Mouse (Mus musculus) G1E (cell line): ENCODE measurements around the gene Aqr. TPM values are rescaled to one million over a fixed set of nuclear protein-coding genes. Genes with fewer than 3 reads are reported as not detected.
"Not testable (repeated sequence)": the region's sequence is repeated elsewhere in the genome, so short reads cannot be mapped to it uniquely, and the experiment has no call there.

ENCODE experiments used
- ATAC-seq: 2 replicates; pipeline ENCODE4 v1.8.0; 2016; ENCODE audit warnings: mild to moderate bottlenecking; ENCODE audit not compliant: insufficient number of reproducible peaks, poor library complexity, low FRiP score, severe bottlenecking; ENCODE audit errors: extremely low read depth
- DNase-seq: peaks from one replicate; pipeline ENCODE4 v3.0.0; 2012; ENCODE audit warnings: low spot score
- H3K27me3 ChIP-seq: 2 replicates; pipeline ENCODE4 v1.6.1; 2012; ENCODE audit warnings: mild to moderate bottlenecking, low read length, inconsistent platforms; ENCODE audit not compliant: insufficient read depth
- H3K36me3 ChIP-seq: replicated peaks from 2 replicates; pipeline ENCODE3; 2012; ENCODE audit warnings: mild to moderate bottlenecking, inconsistent platforms
- H3K4me1 ChIP-seq: 2 replicates; pipeline ENCODE4 v1.6.1; 2012; ENCODE audit warnings: low read depth, low read length, inconsistent platforms, mixed read lengths; ENCODE audit not compliant: insufficient read depth
- H3K4me3 ChIP-seq: 2 replicates; pipeline ENCODE4 v1.5.1; 2012; ENCODE audit warnings: low read depth, mild to moderate bottlenecking, inconsistent platforms, low read length, moderate library complexity, mixed read lengths
- H3K9me3 ChIP-seq: replicated peaks from 2 replicates; pipeline ENCODE4 v1.6.1; 2012; ENCODE audit warnings: inconsistent platforms
- CTCF ChIP-seq: IDR thresholded peaks from 2 replicates; pipeline ENCODE4 v1.5.1; 2012; ENCODE audit warnings: low read depth, low read length, inconsistent platforms, mixed read lengths
- GATA1 ChIP-seq: IDR thresholded peaks from 2 replicates; pipeline ENCODE4 v1.6.1; 2012; ENCODE audit warnings: borderline replicate concordance, low read length, inconsistent platforms, mixed read lengths
- GATA2 ChIP-seq: IDR thresholded peaks from 2 replicates; pipeline ENCODE4 v1.6.1; 2012; ENCODE audit warnings: low read depth, low read length, inconsistent platforms, borderline replicate concordance
- POLR2AphosphoS5 ChIP-seq: IDR thresholded peaks from 2 replicates; pipeline ENCODE4 v1.6.1; 2012; ENCODE audit warnings: low read depth, low read length, inconsistent platforms; ENCODE audit not compliant: insufficient replicate concordance
- TAL1 ChIP-seq: conservative IDR thresholded peaks from 2 replicates; pipeline ENCODE4 v1.6.1; 2012; ENCODE audit warnings: low read depth, low read length, inconsistent platforms, mixed read lengths
- polyA plus RNA-seq: library from polyadenylated mRNA; stranded (reverse); fragments of >175 nt; gene quantifications from 2 replicates; pipeline ENCODE4 v1.2.3, GENCODE M21; 2012
- total RNA-seq, 2 experiments: library from RNA; stranded (forward) in 1 of 2; stranded (reverse) in 1 of 2; fragments of 200-1000 nt in 1 of 2; fragments of >200 nt in 1 of 2; fragmentation: Nextera tagmentation in 1 of 2; gene quantifications; 2 replicates each; pipeline ENCODE4 v1.2.3; 2014 to 2017

The Aqr gene
- 122 and 136 TPM in 2 replicates for total RNA-seq (2014; fragmentation: Nextera tagmentation)
- total RNA-seq (2017): 102 and 107 TPM in 2 replicates
- 15.3 and 20.0 TPM in 2 replicates for polyA plus RNA-seq

DNA sequence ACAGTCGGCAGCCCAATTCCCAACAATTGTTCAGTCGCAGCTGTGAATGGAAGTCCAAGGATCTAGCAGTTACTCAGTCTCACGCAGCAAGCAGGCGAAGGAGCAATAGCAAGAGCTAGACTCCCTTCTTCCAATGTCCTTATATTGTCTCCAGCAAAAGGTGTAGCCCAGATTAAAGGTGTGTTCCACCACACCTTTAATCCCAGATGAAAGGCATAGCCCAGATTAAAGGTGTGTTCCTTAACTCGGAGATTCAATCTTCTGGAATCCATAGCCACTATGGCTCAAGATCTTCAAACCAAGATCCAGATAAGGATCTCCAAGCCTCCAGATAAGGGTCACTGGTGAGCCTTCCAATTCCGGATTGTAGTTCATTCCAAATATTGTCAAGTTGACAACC, at the start of gene Aqr:
Aqr (minus strand) TSS at position 101 of the 400 bp plus-strand sequence.
- not testable (repeated sequence) for H3K4me1 ChIP-seq, H3K4me3 ChIP-seq, DNase-seq, H3K27me3 ChIP-seq, H3K9me3 ChIP-seq, ATAC-seq, H3K36me3 ChIP-seq

DNA sequence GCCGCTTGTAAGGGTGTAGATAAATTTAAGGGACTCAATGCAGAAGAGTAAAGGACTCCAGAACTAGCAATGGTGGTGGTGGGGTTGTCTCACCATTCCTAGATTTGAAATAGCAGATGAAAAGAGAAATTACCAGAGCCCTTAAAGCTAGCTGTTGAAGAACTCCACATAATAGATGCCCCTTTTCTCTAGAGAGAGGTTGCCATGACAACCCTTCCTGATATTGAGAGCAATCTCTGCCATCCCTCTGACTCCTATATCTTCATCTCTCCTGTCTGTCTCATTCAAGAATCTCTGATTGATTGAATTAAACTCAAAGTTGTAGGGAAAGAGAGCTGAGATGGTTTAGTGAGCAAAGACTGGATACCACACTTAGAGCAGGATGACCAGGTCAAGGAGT, 49.7 kb upstream of the Aqr start:
- no peak for DNase-seq
- no peak for ATAC-seq

DNA sequence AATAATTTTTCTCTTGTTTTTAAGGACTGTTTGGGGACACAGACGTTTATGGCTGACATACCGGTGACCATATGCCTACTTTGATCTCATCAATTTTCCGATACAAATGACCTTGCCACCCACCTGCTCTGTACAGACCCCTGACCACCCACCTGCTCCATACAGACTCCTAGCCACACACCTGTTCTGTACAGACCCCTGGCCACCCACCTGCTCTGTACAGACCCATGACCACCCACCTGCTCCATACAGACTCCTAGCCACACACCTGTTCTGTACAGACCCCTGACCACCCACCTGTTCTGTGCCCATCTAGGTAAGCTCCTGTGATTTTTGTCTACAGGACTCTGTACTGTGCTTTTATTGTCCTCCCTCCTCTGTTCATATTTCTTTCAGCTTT, 48.8 kb upstream of the Aqr start:
- Histone ChIP-seq H3K9me3 (no peaks in the 10 kb centered on the region), H3K27me3 (peaks cover 3% of the 10 kb centered on the region; the same call in 1 of the 2 replicates), H3K36me3 (no peaks in the 10 kb centered on the region), H3K4me3 (no peak overlapping the region), H3K4me1 (no peaks in the 10 kb centered on the region)
- DNase-seq (no peak), ATAC-seq (no peak)
- TF ChIP-seq TAL1 (no peak), GATA1 (no peak), CTCF (no peak), POLR2AphosphoS5 (no peak), GATA2 (no peak)

More for the DNA sequence above, 49.7 kb upstream of the Aqr start:
- TF ChIP-seq POLR2AphosphoS5: no peak
- TF ChIP-seq GATA1: no peak
- TF ChIP-seq TAL1: no peak
- Histone ChIP-seq H3K4me1 (no peaks in the 10 kb centered on the region), H3K27me3 (peaks cover 3% of the 10 kb centered on the region; the same call in 1 of the 2 replicates), H3K9me3 (no peaks in the 10 kb centered on the region), H3K4me3 (no peak overlapping the region), H3K36me3 (no peaks in the 10 kb centered on the region)

DNA sequence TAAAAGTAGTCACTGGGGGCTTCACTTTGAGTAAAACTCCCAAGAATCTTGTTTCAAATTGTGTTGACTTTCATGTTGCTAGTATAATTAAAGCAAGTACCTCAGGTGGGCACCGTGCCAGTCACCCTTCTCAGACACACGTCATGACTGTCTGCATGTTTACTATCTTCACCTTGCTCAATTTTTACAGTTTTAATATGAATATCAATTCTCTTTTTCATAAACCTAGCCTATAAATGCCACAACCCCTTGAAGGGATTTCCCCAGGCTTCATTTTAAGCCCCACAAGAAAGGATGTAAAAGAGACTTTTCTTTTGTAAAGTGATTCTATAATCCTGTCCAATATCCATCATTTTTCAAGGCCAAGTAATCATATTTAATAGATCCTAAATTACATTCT, 44.4 kb upstream of the Aqr start:
- TF ChIP-seq GATA2 (no peak), TAL1 (no peak), GATA1 (no peak), POLR2AphosphoS5 (no peak), CTCF (no peak)
- H3K9me3 ChIP-seq: no peaks in the 10 kb centered on the region
- H3K4me1 ChIP-seq: no peaks in the 10 kb centered on the region
- ATAC-seq (no peak), DNase-seq (no peak)
- no peak overlapping the region for H3K4me3 ChIP-seq
- no peaks in the 10 kb centered on the region for H3K27me3 ChIP-seq
- no peaks in the 10 kb centered on the region for H3K36me3 ChIP-seq

DNA sequence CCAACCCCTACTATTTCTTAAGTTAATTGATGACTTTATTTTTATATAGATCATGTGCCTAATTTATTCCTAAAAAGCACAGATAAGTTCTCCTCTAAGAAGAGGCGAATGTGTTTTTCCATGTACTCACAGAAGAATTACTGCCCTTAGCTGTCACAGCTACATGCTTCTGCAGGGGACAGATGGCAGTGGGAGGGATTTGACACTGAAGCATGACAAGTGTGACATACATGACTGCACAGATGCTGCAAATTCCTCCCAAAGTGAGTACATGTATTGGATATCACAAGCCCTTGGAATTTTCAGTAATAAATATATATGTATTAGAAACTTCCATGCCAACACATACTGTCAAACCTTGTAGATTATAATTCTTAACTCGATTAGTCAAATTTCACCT, 41.8 kb upstream of the Aqr start:
- DNase-seq (no peak), ATAC-seq (no peak)
- TF ChIP-seq CTCF (no peak), POLR2AphosphoS5 (no peak), GATA1 (no peak), TAL1 (no peak), GATA2 (no peak)
- no peak overlapping the region for H3K4me3 ChIP-seq
- H3K36me3 ChIP-seq: no peaks in the 10 kb centered on the region
- no peaks in the 10 kb centered on the region for H3K4me1 ChIP-seq
- no peaks in the 10 kb centered on the region for H3K27me3 ChIP-seq
- H3K9me3 ChIP-seq: no peaks in the 10 kb centered on the region

DNA sequence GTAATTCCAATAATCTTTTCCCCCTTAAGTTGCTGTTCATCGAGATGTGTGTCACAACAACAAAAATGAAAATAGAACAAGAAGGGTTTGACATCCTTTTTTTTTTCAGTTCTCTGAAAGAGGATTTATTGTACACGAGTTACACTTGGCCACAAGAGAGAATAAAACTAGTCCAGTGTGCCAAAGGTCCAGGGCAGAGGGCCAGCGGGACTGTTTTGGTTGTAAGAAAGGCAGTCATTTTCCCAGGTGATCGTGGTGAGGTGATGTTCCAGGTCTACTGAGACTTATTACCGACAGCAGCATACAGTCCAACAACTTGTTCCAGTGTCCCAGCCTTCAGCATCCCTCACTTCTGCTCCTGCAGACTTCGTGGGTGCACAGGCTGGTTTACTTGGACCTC, 18.2 kb upstream of the Aqr start:
- Histone ChIP-seq H3K4me1 (no peaks in the 10 kb centered on the region), H3K27me3 (peaks cover 3% of the 10 kb centered on the region; the same call in 1 of the 2 replicates), H3K9me3 (no peaks in the 10 kb centered on the region), H3K4me3 (no peak overlapping the region), H3K36me3 (no peaks in the 10 kb centered on the region)
- DNase-seq: no peak
- TF ChIP-seq POLR2AphosphoS5 (no peak), TAL1 (no peak), GATA2 (no peak), GATA1 (no peak), CTCF (no peak)
- ATAC-seq: no peak

DNA sequence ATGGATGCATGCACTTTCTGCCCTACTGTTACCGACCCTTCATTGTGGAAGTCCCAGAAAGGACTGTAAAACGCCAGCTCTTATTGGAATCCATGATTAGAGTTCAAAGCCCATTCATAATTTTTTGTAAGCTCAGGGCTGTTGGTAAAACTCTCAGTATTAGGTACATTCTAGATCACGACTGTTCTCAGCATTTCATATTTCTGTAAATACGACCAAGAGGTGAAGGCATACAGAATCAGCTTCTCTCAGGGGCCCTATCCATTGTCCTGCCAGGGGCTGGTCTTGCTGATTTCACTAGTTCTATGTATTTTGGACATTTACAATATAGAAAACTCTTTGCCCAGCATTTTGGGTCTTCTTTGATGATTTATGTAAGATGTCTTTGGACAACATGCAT, 14.8 kb upstream of the Aqr start:
- no peaks in the 10 kb centered on the region for H3K4me1 ChIP-seq
- H3K4me3 ChIP-seq: no peak overlapping the region
- no peaks in the 10 kb centered on the region for H3K9me3 ChIP-seq
- no peak for DNase-seq
- TF ChIP-seq TAL1: no peak
- TF ChIP-seq CTCF: no peak
- no peak for TF ChIP-seq GATA1
- TF ChIP-seq POLR2AphosphoS5: no peak
- no peak for TF ChIP-seq GATA2
- ATAC-seq: no peak
- H3K36me3 ChIP-seq: no peaks in the 10 kb centered on the region
- H3K27me3 ChIP-seq: peaks cover 3% of the 10 kb centered on the region; the same call in 1 of the 2 replicates
